Mouse (Mus musculus) kidney, adult 2 months (tissue): ENCODE measurements at regions not wholly inside any gene's neighbourhood (a gene's known extent, or its start where the extent isn't known, plus 50 kb on each side); places are given as distances from the start of the nearest gene placed in this dataset.

Experiments
- CTCF ChIP-seq: fragments of 200-500 bp; conservative IDR thresholded peaks from 2 replicates; pipeline ENCODE4 v1.5.1; 2011; ENCODE audit warnings: low read depth, mild to moderate bottlenecking, control low read depth, low read length, moderate library complexity, mixed read lengths; ENCODE audit not compliant: insufficient read depth, insufficient read length
- POLR2A ChIP-seq: fragments of 200-500 bp; IDR thresholded peaks from one replicate; pipeline ENCODE4 v1.6.1; 2011; ENCODE audit warnings: low read depth, low read length, control low read depth

GRCm38 (mm10) chr13:107485400-107486017 lies 463.6 kb upstream of the Kif2a start:
- TF ChIP-seq CTCF (no peak), POLR2A (no peak)
